Mouse (Mus musculus) ovary, adult 18-20 months (tissue): ENCODE data around the gene Adcy1.

Source experiments
- DNase-seq: peaks from one replicate; pipeline ENCODE4 v3.0.0; 2022; ENCODE audit warnings: low spot score, mixed read lengths

Gene Adcy1

DNA sequence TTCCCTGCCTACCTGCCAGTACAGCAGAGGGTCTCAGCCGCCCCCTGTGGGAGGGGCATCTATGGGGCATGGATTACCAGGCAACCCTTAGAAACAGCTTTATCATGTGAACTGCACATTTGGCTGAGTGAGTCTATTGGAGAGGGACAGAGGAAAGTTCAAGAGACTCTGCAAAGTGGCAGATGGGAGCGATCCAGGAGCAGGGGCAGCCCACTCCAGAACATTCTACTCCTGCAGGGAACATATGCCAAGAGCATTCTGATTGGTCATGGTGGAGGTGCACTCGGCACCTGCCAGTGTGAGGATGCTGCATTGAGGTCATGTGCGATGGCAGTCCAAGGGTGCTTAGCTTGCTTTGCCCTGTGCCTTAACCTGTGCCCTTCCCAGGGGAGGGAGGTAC is 6.5 kb downstream of the Adcy1 start:
- DNase-seq = no peak

DNA sequence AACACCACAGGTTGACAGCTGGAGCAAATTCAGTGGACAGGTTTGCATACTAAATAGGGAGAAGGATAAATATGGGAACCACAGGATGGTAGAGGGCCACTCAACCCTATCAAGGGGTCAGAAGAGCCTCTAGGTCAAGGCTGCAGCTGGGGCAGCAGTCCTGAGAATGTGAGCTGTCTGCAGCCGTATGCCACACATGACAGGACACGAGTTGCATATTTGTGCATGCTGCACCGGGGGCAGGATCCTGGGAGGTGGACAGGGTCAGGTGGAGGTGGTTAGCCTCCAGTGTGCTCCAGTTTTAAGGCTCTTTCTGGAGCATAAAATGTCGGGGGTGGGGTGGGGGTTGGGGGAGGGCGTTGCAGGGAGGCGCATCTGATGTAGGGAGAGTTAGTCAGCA is 8.3 kb downstream of the Adcy1 start:
- DNase-seq = no peak

DNA sequence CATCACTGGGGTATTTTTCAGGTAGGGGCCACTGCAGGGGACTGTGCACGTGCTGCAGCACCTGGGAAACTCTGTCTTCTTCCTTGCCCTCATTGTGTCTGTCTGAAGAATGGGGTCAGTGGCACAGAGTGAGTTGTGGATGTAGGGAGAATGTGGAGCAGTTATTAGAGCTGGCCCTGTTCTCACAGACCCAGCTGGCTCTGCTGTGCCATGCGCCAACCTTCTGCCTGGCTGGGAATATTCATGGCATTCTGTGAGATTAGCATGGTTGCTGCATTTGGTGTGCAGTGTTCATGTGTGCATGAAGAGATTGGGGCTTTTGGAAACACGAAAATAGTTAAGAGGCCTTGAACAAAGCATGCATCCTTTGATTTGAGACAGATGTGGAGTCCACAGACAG is 10.3 kb downstream of the Adcy1 start:
- DNase-seq = no peak

DNA sequence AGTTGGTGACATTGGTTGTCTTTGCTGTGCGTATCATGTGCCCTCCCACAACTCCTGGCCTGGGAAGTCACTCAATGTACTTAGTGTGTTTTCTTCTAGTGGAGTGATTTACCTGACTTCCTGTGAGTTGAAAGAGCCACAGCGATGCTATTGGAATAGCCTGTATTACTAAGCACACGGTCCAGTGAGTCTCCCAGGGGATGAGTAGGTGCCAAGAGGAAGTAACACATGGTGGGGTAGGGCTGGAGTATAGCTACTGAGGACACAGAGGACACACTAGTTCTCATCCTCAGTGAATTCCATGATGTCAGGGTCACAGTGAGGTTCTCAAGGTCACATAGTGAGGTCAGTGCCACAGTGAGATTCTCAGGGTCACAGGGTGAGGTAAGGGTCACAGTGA is 13.2 kb downstream of the Adcy1 start:
- DNase-seq = no peak

DNA sequence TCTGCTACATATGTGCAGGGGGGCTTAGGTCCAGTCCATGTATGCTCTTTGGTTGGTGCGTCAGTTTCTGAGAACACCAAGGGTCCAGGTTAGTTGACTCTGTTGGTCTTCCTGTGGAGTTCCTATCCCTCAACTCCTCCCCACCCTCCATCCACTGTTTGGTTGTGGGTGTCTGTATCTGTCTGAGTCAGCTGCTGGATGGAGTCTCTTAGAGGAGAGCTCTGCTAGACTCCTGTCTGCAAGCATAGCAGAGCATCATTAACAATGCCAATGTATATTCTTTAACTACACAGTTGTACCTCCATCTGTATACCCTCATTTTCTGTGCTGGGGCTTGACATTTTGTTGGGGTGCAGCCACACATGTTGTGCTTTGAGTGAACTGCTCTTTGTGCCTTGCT is 18.6 kb downstream of the Adcy1 start:
- DNase-seq = no peak

DNA sequence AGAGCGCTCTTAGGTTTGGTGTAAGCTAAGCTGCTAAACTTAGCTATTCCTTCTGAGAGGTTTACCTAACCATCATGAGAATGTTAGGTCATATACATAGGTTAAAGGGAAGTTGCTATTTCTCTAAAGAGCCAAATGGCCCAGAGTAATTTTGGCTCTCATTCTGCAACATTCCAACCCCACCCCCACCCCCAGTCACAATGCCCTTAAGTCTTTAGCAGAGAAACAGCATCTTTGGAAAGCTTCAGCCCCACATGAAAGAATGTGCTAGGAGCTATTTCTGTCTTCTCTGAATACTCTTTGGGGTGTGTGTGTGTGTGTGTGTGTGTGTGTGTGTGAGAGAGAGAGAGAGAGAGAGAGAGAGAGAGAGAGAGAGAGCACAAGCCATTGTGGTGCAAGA is 20.6 kb downstream of the Adcy1 start:
- no peak for DNase-seq

DNA sequence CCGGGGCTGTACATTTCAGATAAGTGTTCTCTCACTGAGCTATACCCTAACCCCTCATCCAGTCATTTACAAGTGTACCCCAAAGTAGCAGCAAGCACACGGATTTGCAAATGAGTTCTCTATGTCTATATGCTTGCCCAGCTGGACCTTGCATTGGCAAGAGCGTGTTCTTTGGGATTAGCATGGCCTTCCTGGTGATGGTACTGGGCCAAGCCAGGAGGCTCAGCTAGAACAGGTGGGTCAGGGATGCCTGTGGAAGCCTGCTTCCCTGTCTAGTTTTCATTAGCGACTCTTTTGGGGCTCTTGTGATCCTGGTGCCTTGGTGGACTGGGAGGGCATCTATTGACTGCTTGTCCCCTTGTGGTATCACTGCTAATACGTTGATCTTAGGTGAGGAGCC is 21.9 kb downstream of the Adcy1 start:
- no peak for DNase-seq

DNA sequence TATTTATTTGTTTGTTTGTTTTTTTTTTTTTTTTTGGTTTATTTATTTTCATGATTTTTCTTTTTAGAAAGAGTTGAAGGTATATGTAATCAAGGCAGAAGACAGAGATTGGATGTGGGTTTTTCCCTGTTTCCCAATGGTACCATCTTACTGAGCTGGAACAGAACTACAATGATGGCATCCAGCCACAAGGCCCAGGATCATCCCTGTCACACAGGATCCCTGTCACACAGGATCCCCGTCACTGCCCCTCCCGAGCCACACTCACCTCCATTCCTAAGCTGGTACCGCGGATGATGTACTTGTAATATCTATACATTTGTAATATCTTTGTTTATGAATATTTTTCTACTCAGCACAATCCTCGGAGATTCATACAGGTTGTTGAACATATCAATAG is 27.8 kb downstream of the Adcy1 start:
- no peak for DNase-seq

DNA sequence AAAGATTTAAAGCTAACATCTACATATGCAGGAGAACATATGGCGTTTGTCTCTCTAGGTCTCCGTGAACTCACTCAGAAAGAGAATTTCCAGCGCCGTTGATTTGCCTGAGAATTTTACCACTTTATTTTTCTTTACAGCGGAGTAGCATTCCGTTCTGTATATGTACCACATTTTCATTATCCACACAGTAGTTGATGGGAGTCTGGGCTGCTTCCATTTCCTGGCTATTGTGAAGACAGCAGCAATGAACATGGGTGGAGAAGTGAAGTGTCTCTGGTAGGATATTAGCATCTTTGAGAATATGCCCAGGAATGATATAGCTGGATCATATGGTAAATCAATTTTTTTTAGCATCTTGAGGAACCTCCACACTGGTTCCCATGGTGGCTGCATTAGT is 31.6 kb downstream of the Adcy1 start:
- DNase-seq = no peak

DNA sequence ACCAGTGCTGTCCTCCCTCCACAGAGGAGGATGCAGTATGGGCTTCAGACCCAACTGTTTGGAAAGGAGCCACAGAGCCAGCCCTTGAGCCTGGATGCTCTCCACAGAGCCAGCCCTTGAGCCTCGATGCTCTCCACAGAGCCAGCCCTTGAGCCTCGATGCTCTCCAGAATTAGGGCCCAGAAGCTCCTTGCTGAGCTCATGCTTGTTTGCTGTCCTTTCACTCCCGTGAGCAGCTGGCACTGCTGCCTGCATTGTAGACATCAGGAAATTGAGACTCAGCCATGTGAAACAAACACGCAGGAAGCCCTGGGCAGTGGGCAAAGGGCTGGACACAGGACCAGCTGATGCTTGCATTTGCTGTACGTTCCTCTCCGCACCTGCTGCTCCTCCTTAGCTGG is 38.4 kb downstream of the Adcy1 start:
- no peak for DNase-seq

DNA sequence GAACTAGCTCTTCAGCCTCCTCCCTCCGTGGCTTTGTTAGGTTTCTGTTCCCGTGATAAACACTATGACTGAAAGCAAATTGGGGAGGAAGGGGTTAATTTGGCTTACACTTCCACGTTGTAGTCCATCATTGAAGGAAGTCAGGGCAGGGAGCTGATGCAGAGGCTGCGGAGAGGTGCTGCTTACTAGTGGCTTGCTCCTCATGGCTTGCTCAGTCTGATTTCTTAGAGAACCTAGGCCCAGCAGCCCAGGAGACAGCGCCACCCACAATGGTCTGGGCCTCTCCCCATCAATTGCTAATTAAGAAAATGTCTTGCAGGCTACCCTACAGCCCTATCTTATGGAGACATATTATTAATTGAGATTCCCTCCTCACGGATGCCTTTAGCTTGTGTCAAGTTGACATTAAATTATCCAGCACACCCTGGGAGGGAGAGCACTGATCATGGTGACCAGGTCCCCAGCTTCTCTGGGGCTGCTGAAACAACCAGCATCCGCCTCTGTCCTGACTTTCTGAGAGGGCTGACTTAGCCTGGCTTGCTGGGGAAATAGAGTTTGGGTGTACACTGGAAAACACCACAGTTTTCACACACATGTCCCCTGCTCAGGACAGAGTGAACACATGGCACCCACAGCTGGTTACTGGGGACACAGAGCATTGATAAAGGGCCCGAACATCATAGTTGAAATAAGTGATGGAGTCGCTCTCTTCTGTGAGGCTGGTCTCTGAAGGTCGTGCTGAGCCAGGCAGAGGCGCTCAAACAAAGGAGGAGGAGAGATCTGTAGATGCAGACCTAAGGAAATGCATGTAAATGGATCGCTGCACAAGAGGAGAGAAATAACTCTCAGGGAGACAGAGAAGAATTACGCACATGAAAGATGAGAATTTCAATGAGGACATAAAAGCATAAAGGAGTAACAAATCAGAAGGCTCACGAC is 39.2 kb downstream of the Adcy1 start:
- DNase-seq = no peak

DNA sequence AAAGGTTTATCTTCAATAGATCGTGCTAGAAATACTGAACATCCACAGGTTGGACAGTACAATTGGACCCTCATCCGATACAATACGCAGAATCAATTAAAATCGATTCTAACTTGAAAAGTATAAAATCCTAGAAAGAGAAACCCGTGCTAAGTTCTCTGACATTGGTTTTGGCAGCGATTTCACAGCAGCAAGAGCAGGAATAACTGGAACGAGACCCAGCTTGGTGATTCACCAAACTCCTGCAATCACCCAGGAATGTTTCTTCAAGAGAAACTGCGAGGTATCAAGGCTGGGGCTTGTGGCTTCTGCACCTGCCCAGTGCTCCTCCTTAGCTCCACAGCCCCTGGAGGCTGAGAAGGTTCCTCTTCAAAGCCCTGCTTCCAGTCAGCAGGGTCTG is 42.0 kb downstream of the Adcy1 start:
- DNase-seq = no peak

DNA sequence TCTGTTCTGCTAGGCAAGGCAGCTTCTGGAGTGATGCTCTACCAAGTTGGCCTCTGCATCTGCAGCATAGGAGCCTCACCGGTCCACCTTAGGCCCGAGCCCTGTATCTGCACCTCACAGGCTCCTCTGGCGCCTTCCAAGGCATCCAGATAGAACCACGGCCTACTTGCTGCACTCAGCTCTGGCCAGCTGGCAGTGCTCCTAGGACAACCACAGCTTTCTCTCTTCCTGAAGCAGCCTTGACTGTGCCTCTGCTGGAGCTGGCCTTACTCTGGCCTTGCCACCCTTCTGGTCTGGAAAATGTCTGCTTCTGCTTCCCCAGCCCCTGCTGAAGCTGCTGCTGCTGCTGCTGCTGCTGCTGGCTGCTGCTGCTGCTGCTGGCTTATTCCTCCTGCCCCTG is 45.8 kb downstream of the Adcy1 start:
- peak; percentile 44 for DNase-seq

DNA sequence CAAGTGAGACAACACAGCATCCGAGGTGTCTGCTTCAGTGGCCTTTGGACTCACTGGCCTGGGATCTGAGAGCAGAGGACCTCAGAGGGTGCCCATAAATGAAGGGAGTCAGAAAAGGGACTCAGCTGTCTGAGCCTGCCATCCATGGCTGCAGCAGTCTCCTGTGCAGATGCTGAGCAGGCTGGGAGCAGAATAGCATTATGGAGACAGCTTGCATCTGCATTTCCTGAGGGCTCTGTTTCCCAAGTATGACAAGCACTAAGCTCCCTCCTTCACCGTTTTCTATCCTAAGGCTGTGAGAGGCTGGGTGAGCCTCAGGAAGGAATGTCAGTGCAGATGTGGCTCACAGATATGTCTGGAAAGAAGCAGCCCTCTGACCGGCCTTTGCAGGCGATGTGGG is 49.8 kb downstream of the Adcy1 start:
- DNase-seq = no peak

DNA sequence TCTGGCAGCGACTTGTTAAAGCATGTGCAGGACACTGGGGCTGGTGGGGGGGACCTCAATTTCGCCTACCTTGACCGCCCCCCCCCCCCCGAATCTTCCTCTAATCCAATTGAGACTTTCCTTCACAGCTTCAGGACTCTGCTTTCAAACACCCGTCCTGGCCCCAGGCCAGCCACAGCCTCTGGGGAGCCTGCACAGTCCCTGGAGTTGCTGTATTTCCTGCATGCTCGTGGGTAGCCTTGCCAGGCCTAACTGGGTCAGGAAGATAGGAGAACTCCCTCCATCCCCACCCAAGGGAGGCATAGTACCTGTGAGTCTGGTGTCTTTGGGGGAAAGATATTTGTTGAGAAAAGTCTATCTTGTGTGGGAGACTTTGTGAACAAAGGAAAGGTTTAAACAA is 50.4 kb downstream of the Adcy1 start:
- DNase-seq = no peak

DNA sequence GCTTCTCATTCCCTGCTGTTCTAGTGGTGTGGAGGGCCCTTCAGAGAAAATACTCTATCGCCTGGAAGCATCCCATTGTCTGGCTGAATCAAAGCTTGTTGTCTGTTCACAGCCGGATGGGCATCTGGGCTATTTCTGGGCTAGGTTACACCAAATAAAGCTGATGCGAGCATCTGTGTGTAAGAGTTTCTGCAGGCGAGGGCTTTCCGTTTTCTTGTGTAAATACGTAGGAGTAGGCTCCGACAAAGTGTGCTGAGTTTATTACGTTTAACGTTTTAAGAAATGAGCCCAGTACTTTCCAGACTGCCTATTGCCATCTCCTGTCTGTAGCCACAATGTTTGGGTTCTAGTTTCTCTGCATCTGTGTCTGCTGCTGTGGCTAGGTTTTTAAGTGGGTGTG is 51.0 kb downstream of the Adcy1 start:
- DNase-seq = no peak

DNA sequence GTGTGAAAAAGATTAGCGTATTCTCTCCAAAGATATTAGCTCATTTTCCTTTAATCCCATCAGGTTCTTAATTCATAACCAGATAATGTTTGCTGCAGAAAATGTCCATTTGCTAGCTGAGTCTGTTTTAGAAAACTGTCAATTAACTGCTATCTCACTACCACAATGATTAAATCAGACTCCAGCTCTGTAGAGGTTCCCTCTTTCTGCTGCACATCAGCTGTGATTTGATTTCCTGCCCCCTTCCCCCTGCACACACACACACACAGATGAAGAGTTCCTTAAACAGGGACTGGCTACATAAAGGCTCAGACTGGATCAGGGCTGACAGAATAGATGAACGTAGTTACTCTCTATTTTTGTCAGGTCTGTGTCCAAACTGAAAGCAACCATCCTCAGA is 53.4 kb downstream of the Adcy1 start:
- DNase-seq = no peak

DNA sequence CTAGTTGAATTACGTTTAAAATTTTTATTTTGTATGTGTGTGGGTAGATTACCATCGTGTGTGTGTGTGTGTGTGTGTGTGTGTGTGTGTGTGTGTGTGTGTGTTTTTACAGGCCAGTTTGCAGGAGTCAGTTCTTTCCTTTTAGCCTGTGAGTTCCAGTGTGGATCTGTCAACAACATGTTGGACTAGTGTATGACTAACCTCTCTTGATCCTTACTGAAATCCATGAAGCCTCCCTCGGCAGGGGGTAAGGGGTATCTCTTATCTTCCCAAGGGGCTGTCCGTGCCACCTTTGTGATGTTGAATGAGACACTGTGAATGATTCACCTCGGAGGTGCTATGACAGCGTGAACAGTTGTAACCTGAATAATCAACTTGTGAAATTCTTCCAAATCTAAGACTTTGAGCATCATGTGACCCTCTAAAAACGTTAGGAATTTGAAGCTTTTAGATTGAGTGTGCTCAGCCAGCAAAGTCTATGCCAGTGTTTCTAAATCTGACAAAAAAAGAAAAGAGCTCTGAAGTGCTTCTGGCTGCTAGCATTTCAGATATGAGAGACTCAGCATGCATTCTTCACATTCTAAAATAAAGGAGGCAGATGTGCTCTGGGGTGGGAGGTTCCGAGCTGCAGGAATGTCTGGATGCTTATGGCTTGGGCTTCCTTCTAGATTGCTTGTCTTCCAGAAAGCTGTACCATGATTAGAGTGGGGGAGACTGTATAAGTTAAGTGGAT is 66.2 kb downstream of the Adcy1 start:
- no peak for DNase-seq

DNA sequence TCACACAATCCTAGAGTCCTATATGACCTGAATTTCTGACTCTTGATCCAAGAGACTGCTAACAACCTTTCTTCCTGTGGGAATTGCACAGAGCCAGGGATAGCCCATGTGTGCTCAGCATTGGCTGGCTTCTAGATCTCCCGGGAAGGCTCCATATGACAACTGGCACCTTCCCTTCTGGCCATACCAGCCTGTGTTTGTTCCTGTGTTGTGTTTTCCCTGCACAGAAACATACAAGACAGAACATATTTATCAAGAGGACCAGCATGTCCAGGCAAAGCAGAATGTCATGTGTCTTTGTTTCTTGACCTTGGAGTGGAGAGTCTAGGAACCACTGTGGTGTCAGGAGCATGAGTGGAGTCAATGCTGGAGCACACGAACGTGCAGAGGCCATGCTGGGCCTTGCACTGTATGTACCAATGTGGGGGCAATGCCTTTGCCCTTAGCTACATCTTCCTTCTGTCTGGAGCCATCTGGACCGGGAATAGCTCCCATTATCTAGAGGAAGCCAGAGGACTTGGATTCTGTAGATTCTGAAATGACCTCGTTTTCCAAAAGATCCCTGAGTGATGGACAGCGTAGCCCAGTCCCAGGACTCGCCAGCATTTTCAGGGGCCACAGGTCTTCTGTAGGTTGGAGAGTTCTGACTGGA is 69.6 kb downstream of the Adcy1 start:
- no peak for DNase-seq

DNA sequence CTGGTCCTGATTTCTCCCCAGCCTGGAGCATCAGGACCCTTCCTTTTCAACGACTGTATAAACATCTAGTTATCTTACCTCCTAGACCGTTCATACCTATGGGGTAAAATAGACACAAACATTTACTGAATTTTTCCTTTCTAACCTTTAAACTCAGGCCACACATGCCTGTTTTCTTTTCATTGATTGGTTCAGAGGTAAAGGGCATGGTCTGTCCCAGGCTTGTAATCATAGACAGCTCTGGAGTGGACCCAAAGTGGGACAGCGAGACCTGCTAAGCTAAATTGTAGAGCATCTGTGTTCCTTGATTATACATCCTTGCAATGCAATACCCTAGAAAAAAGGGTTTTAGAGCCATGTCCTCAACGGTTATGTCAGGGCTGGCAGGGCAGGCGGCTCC is 70.4 kb downstream of the Adcy1 start:
- DNase-seq = no peak

DNA sequence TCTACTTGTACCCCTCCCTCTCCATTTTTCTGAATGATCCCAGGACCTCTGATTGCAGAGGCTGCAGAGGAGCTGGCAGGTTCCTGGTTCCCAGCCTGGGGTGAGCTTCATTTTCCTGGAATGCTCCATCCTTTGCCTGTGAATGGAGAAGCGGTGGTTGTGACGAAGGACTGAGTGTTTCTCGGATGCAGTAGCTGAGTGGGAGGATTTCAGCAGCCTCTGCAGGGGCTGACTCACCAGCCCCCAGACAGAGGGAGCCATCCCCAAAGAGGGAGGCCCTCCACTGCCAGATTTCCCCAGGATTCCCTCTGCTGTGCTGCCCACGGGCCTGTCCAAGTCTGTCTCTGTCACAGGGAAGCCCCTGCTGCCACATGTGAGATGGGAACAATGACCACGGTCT is 71.0 kb downstream of the Adcy1 start:
- no peak for DNase-seq

DNA sequence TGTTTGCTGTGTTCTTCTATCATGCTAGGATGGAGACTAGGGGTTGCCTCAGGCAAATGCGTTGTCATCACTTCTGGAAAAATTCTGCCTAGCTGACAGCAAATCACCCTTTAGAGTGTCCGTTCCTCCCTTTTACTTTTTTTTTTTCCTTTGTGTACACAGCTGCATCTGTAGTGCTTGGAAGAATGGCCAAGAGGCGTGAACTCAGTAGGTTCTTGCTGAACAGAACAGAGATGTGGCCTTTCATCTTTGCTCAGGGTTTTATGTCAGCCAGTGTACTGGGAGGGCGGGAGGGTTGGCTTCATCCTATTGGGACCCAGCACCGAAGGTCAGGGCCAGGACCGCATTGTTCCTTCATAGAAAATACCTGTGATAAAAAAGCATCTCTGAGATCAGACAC is 72.0 kb downstream of the Adcy1 start:
- DNase-seq = no peak

DNA sequence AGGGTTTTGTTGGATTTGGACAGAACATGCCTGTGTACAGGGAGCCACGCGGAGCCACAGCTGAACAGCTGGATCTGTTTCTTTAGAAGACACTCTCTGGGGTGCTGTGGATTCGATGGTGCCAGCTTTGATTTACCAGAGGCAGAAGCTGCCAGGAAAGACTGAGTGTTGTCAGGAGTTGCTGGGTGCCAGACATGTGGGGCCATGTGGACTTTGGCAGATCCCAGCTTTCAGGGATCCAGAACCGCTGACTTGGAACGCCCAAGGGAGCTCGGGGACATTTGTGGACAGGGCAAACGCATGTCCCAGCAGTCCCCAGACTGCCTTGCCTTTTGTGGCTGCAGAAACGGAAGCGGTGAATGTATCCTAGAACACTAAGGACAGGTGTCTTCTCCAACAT is 72.5 kb downstream of the Adcy1 start:
- no peak for DNase-seq
